Mouse (Mus musculus): ENCODE data around the gene Otx2. TPM values are rescaled to one million over a fixed set of nuclear protein-coding genes. Genes with fewer than 3 reads are reported as not detected.

Gene Otx2
- total RNA-seq (2012; rRNA removed) (not detected in 2 replicates), polyA plus RNA-seq (2012; ENCODE audit: insufficient read depth in 1 of 2, insufficient read length in 2 of 2, low read depth in 1 of 2, low replicate concordance in 2 of 2, missing spikeins in 1 of 2) (not detected)

DNA sequence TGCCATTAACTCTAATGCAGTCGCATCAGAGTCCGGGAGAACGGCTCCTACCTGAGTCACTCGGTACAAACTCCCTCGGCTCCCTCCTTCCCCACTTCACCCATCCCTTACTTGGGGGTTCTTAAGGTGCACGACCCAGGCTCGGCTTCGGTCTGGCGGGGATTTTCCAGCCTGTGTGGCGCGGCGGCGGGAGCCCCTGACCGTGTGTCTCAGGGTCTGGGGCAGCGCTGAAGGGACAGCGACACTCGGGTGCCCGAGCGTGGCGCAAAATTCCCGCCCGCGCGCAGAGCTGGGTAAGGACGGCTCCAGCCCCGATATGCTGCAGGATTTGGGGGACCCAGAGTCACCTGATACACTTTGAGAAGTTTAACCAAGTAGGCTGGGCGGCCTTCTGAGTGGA is at the start of gene Otx2:
Gene Otx2, minus strand, starts transcription at position 279 of the 400 bp plus-strand sequence.
- no peaks in the 10 kb centered on the region for H3K4me1 ChIP-seq (ENCODE audit: control insufficient read depth in 1 of 2, insufficient read depth in 2 of 2, low read length in 2 of 2)
- H3K4me3 ChIP-seq (ENCODE audit: control insufficient read depth in 1 of 2, insufficient read depth in 1 of 2, low read depth in 2 of 2, low read length in 2 of 2): no peak within 1 kb of the TSS
- no peaks in the 10 kb centered on the region for H3K36me3 ChIP-seq (ENCODE audit: control insufficient read depth in 1 of 2, insufficient read depth in 2 of 2, low read length in 2 of 2)
- H3K27ac ChIP-seq (ENCODE audit: control insufficient read depth, low read depth, low read length): no peak within 1 kb of the TSS
- peaks cover 0 to 4% of the 10 kb centered on the region in 2 experiments; a peak in 2 of 4 replicates for H3K27me3 ChIP-seq (ENCODE audit: control insufficient read depth in 1 of 2, insufficient read depth in 2 of 2, low read length in 2 of 2)
- no peaks in the 10 kb centered on the region for H3K9me3 ChIP-seq (replicated peaks; ENCODE audit: insufficient read depth, low read length)
- no peaks in the 10 kb centered on the region for H3K79me2 ChIP-seq (ENCODE audit: control insufficient read depth, insufficient read depth, low read length, poor library complexity)
- DNase-seq (ENCODE audit: low read depth, low spot score): no peak
- no peak for TF ChIP-seq USF1 (IDR thresholded peaks at IDR 0.05; ENCODE audit: low read depth, low read length)
- TF ChIP-seq ELF1 (IDR thresholded peaks at IDR 0.05; ENCODE audit: low read depth, low read length): no peak
- TF ChIP-seq ZKSCAN1 (IDR thresholded peaks at IDR 0.05; ENCODE audit: low read depth, low read length): no peak
- TF ChIP-seq CHD2 (IDR thresholded peaks at IDR 0.05; ENCODE audit: low read length): no peak
- no peak for TF ChIP-seq JUND (IDR thresholded peaks at IDR 0.05; ENCODE audit: low read depth, low read length)
- no peak for TF ChIP-seq RAD21 (IDR thresholded peaks at IDR 0.05; ENCODE audit: low read depth, low read length)
- TF ChIP-seq BHLHE40 (IDR thresholded peaks at IDR 0.05; ENCODE audit: borderline replicate concordance, low read depth, low read length): no peak
- no peak for TF ChIP-seq MAX (IDR thresholded peaks at IDR 0.05; ENCODE audit: low read length)
- TF ChIP-seq CHD1 (IDR thresholded peaks at IDR 0.05; ENCODE audit: low read depth, low read length): no peak
- TF ChIP-seq E2F4 (IDR thresholded peaks at IDR 0.05; ENCODE audit: borderline replicate concordance, low read depth, low read length): no peak
- no peak within 1 kb of the TSS for H3K9ac ChIP-seq (ENCODE audit: control insufficient read depth, low read depth, low read length, poor library complexity, severe bottlenecking)

DNA sequence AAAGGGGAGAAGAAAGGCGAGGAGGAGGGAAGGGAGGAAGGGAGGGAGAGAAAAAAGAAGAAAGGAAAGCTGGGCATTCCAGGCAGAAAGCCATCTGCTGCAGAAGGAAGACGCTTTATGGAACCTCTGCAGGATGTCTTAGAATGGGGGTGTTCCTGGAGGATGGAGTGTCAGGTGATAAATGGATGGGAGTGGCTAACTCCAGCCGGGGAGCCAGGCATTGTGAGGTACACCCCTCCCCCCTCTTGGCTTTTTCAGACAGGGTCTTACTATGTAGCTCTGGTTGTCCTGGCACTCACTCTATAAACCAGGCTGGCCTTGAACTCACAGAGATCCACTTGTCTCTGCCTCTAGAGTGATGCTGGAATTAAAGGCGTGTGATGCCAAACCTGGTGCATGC is 49.1 kb upstream of the Otx2 start:
- H3K9ac ChIP-seq (ENCODE audit: control insufficient read depth, low read depth, low read length, poor library complexity, severe bottlenecking): no peak overlapping the region

DNA sequence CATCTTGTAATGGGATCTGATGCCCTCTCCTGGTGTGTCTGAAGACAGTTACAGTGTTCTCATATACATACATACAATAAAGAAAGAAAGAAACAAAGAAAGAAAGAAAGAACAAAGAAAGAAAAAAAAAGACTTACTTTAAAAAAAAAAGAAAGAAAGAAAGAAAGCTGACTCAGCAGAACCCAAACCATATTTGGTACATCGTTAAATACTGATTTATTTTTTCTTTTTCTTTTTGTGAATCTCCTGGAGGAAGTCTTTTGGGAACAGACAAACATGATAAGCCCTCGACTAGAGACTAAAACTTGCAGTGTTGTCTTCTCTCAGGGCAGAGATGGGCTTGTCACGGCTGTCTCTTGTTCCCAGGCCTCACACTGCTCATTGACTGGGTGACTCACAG is 45.7 kb upstream of the Otx2 start:
- no peak overlapping the region for H3K9ac ChIP-seq (ENCODE audit: control insufficient read depth, low read depth, low read length, poor library complexity, severe bottlenecking)
- DNase-seq (ENCODE audit: low read depth, low spot score): no peak

More for the DNA sequence above, 49.1 kb upstream of the Otx2 start:
- Histone ChIP-seq H3K4me3 (ENCODE audit: control insufficient read depth in 1 of 2, insufficient read depth in 1 of 2, low read depth in 2 of 2, low read length in 2 of 2) (no peak overlapping the region), H3K27me3 (ENCODE audit: control insufficient read depth in 1 of 2, insufficient read depth in 2 of 2, low read length in 2 of 2) (no peaks in the 10 kb centered on the region), H3K9me3 (replicated peaks; ENCODE audit: insufficient read depth, low read length) (no peaks in the 10 kb centered on the region), H3K79me2 (ENCODE audit: control insufficient read depth, insufficient read depth, low read length, poor library complexity) (no peaks in the 10 kb centered on the region), H3K4me1 (ENCODE audit: control insufficient read depth in 1 of 2, insufficient read depth in 2 of 2, low read length in 2 of 2) (no peaks in the 10 kb centered on the region), H3K36me3 (ENCODE audit: control insufficient read depth in 1 of 2, insufficient read depth in 2 of 2, low read length in 2 of 2) (no peaks in the 10 kb centered on the region), H3K27ac (ENCODE audit: control insufficient read depth, low read depth, low read length) (no peak overlapping the region)
- no peak for DNase-seq (ENCODE audit: low read depth, low spot score)
- no peak for TF ChIP-seq SIN3A (IDR thresholded peaks at IDR 0.05; ENCODE audit: low read length)
- TF ChIP-seq POLR2AphosphoS2 (IDR thresholded peaks at IDR 0.05; ENCODE audit: low read length): no peak
- TF ChIP-seq TBP (IDR thresholded peaks at IDR 0.05; ENCODE audit: low read depth, low read length): no peak
- no peak for TF ChIP-seq USF1 (IDR thresholded peaks at IDR 0.05; ENCODE audit: low read depth, low read length)
- TF ChIP-seq CTCF (IDR thresholded peaks at IDR 0.05 in 2 of 3, conservative IDR thresholded peaks at IDR 0.05 in 1 of 3; ENCODE audit: control insufficient read depth in 1 of 3, insufficient read depth in 1 of 3, low read depth in 2 of 3, low read length in 3 of 3, poor library complexity in 1 of 3, severe bottlenecking in 1 of 3): no peak
- no peak for TF ChIP-seq ZC3H11A (IDR thresholded peaks at IDR 0.05; ENCODE audit: low read depth, low read length)
- no peak for TF ChIP-seq KAT2A (conservative IDR thresholded peaks at IDR 0.05; ENCODE audit: low read depth, low read length)
- no peak for TF ChIP-seq MAFK (IDR thresholded peaks at IDR 0.05; ENCODE audit: borderline replicate concordance, low read depth, low read length)

More for the DNA sequence above, 45.7 kb upstream of the Otx2 start:
- TF ChIP-seq NELFE (IDR thresholded peaks at IDR 0.05; ENCODE audit: low read depth, low read length) (no peak), MAFK (IDR thresholded peaks at IDR 0.05; ENCODE audit: borderline replicate concordance, low read depth, low read length) (peak; percentile 49; the same call in 1 of the 2 replicates)
- H3K27ac ChIP-seq (ENCODE audit: control insufficient read depth, low read depth, low read length): no peak overlapping the region
- H3K27me3 ChIP-seq (ENCODE audit: control insufficient read depth in 1 of 2, insufficient read depth in 2 of 2, low read length in 2 of 2): no peaks in the 10 kb centered on the region
- no peaks in the 10 kb centered on the region for H3K79me2 ChIP-seq (ENCODE audit: control insufficient read depth, insufficient read depth, low read length, poor library complexity)
- no peaks in the 10 kb centered on the region for H3K4me1 ChIP-seq (ENCODE audit: control insufficient read depth in 1 of 2, insufficient read depth in 2 of 2, low read length in 2 of 2)
- no peaks in the 10 kb centered on the region for H3K9me3 ChIP-seq (replicated peaks; ENCODE audit: insufficient read depth, low read length)
- no peak overlapping the region for H3K4me3 ChIP-seq (ENCODE audit: control insufficient read depth in 1 of 2, insufficient read depth in 1 of 2, low read depth in 2 of 2, low read length in 2 of 2)
- no peaks in the 10 kb centered on the region for H3K36me3 ChIP-seq (ENCODE audit: control insufficient read depth in 1 of 2, insufficient read depth in 2 of 2, low read length in 2 of 2)
